Mouse (Mus musculus): ENCODE data around the gene Caly. TPM values are rescaled to one million over a fixed set of nuclear protein-coding genes. Genes with fewer than 3 reads are reported as not detected.

Gene Caly
- total RNA-seq, 1 experiment, result not detected

GRCm38 (mm10) chr7:140120484-140120883 is 38.1 kb upstream of the Caly start:
- Histone ChIP-seq H3K9me3 (ENCODE audit: control insufficient read depth, insufficient read depth, low read depth, low read length) (no peaks in the 10 kb centered on the region), H3K36me3 (ENCODE audit: control insufficient read depth, insufficient read depth, low read length, poor library complexity, severe bottlenecking) (no peaks in the 10 kb centered on the region), H3K4me3 (ENCODE audit: insufficient read depth in 1 of 2, low read depth in 1 of 2, low read length in 2 of 2, poor library complexity in 1 of 2, severe bottlenecking in 1 of 2) (no peak overlapping the region), H3K9ac (ENCODE audit: insufficient read depth, low read depth, low read length, poor library complexity, severe bottlenecking) (no peak overlapping the region), H3K27ac (ENCODE audit: insufficient read depth, low read depth, low read length, poor library complexity, severe bottlenecking) (no peak overlapping the region), H3K4me1 (ENCODE audit: control insufficient read depth in 2 of 2, insufficient read depth in 2 of 2, low read length in 2 of 2, poor library complexity in 1 of 2) (peaks cover 1 to 14% of the 10 kb centered on the region in 2 experiments; a peak in 1 of 4 replicates)
- TF ChIP-seq HCFC1 (IDR thresholded peaks at IDR 0.05; ENCODE audit: borderline replicate concordance, insufficient read depth, low read length) (no peak), ZC3H11A (IDR thresholded peaks at IDR 0.05; ENCODE audit: borderline replicate concordance, low read depth, low read length) (no peak), MAFK (IDR thresholded peaks at IDR 0.05; ENCODE audit: insufficient read depth, low read depth, low read length) (no peak), ZNF384 (IDR thresholded peaks at IDR 0.05; ENCODE audit: low read depth, low read length) (no peak), CHD2 (IDR thresholded peaks at IDR 0.05; ENCODE audit: low read depth, low read length) (no peak)
- DNase-seq (ENCODE audit: low read depth, low spot score), result no peak
- in situ Hi-C loops (cut with MboI; ENCODE audit: low sequenced_read_pairs in 2 of 2, unreplicated experiment in 2 of 2), result no loop called here

- Histone ChIP-seq H3K9ac (ENCODE audit: insufficient read depth, low read depth, low read length, poor library complexity, severe bottlenecking) (peak within 1 kb of the TSS; percentile 92), H3K4me1 (ENCODE audit: control insufficient read depth in 2 of 2, insufficient read depth in 2 of 2, low read length in 2 of 2, poor library complexity in 1 of 2) (0 out of 4 replicates have a peak, but pooled peaks cover 1 to 4% of the 10 kb centered on the region in 2 experiments), H3K9me3 (ENCODE audit: control insufficient read depth, insufficient read depth, low read depth, low read length) (no peaks in the 10 kb centered on the region), H3K4me3 (ENCODE audit: insufficient read depth in 1 of 2, low read depth in 1 of 2, low read length in 2 of 2, poor library complexity in 1 of 2, severe bottlenecking in 1 of 2) (peak within 1 kb of the TSS; percentile 90 to 98), H3K36me3 (ENCODE audit: control insufficient read depth, insufficient read depth, low read length, poor library complexity, severe bottlenecking) (peaks cover 10% of the 10 kb centered on the region; the same call in 1 of the 2 replicates), H3K27ac (ENCODE audit: insufficient read depth, low read depth, low read length, poor library complexity, severe bottlenecking) (peak within 1 kb of the TSS; percentile 71; the same call in 1 of the 2 replicates)
- peak; percentile 83 for DNase-seq (ENCODE audit: low read depth, low spot score)
- TF ChIP-seq MAFK (IDR thresholded peaks at IDR 0.05; ENCODE audit: insufficient read depth, low read depth, low read length) (0 out of 2 replicates have a peak, but pooled peaks have one; percentile 20), CHD2 (IDR thresholded peaks at IDR 0.05; ENCODE audit: low read depth, low read length) (no peak)
- in situ Hi-C loops (cut with MboI; ENCODE audit: low sequenced_read_pairs in 2 of 2, unreplicated experiment in 2 of 2), result no loop called here
Observed at GRCm38 (mm10) chr7:140116329-140117054, 34.1 kb upstream of the Caly start, which contains the start of gene Echs1. Echs1 (minus strand) TSS chr7:140116476.

GRCm38 (mm10) chr7:140115583-140116328 is 33.4 kb upstream of the Caly start, which contains the start of gene Paox:
Paox (plus strand) TSS chr7:140115799.
- peaks cover 14% of the 10 kb centered on the region; the same call in 1 of the 2 replicates for H3K36me3 ChIP-seq (ENCODE audit: control insufficient read depth, insufficient read depth, low read length, poor library complexity, severe bottlenecking)
- peak within 1 kb of the TSS; percentile 90 to 98 for H3K4me3 ChIP-seq (ENCODE audit: insufficient read depth in 1 of 2, low read depth in 1 of 2, low read length in 2 of 2, poor library complexity in 1 of 2, severe bottlenecking in 1 of 2)
- H3K27ac ChIP-seq (ENCODE audit: insufficient read depth, low read depth, low read length, poor library complexity, severe bottlenecking), result peak within 1 kb of the TSS; percentile 71; the same call in 1 of the 2 replicates
- in situ Hi-C loops (cut with MboI; ENCODE audit: low sequenced_read_pairs in 2 of 2, unreplicated experiment in 2 of 2), result no loop called here
- H3K4me1 ChIP-seq (ENCODE audit: control insufficient read depth in 2 of 2, insufficient read depth in 2 of 2, low read length in 2 of 2, poor library complexity in 1 of 2), result 0 out of 4 replicates have a peak, but pooled peaks cover 1 to 2% of the 10 kb centered on the region in 2 experiments
- H3K9ac ChIP-seq (ENCODE audit: insufficient read depth, low read depth, low read length, poor library complexity, severe bottlenecking), result peak within 1 kb of the TSS; percentile 92
- no peaks in the 10 kb centered on the region for H3K9me3 ChIP-seq (ENCODE audit: control insufficient read depth, insufficient read depth, low read depth, low read length)
- peak; percentile 69 for DNase-seq (ENCODE audit: low read depth, low spot score)
- TF ChIP-seq ZNF384 (IDR thresholded peaks at IDR 0.05; ENCODE audit: low read depth, low read length) (no peak), MAFK (IDR thresholded peaks at IDR 0.05; ENCODE audit: insufficient read depth, low read depth, low read length) (no peak), HCFC1 (IDR thresholded peaks at IDR 0.05; ENCODE audit: borderline replicate concordance, insufficient read depth, low read length) (no peak), ZC3H11A (IDR thresholded peaks at IDR 0.05; ENCODE audit: borderline replicate concordance, low read depth, low read length) (no peak)

DNA sequence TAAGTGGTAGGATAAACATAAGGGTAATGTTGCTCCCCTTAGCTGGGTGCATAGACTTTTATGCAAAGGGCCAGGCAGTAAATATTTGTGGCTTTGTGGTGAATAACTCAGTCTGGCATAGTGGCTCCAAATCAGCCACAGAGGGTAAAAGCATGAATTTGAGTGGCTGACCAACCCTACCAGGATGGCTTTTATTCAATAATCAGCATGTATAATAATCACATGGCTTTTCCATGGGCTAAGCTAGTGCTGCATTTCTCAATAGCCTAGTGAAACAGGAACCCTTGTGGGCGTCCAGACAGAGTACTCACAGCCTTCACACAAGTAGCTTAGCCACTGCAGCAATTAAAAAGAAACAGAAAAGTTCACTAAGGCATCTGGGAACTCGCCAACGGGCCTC is 29.6 kb upstream of the Caly start:
- H3K4me1 ChIP-seq (ENCODE audit: control insufficient read depth in 2 of 2, insufficient read depth in 2 of 2, low read length in 2 of 2, poor library complexity in 1 of 2), result 0 out of 4 replicates have a peak, but pooled peaks cover 0 to 2% of the 10 kb centered on the region in 2 experiments
- H3K27ac ChIP-seq (ENCODE audit: insufficient read depth, low read depth, low read length, poor library complexity, severe bottlenecking), result no peak overlapping the region
- peaks cover 33% of the 10 kb centered on the region for H3K36me3 ChIP-seq (ENCODE audit: control insufficient read depth, insufficient read depth, low read length, poor library complexity, severe bottlenecking)
- H3K4me3 ChIP-seq (ENCODE audit: insufficient read depth in 1 of 2, low read depth in 1 of 2, low read length in 2 of 2, poor library complexity in 1 of 2, severe bottlenecking in 1 of 2), result no peak overlapping the region
- no peak overlapping the region for H3K9ac ChIP-seq (ENCODE audit: insufficient read depth, low read depth, low read length, poor library complexity, severe bottlenecking)
- H3K9me3 ChIP-seq (ENCODE audit: control insufficient read depth, insufficient read depth, low read depth, low read length), result no peaks in the 10 kb centered on the region
- no peak for TF ChIP-seq ZC3H11A (IDR thresholded peaks at IDR 0.05; ENCODE audit: borderline replicate concordance, low read depth, low read length)
- TF ChIP-seq CHD2 (IDR thresholded peaks at IDR 0.05; ENCODE audit: low read depth, low read length), result no peak
- no peak for TF ChIP-seq MAFK (IDR thresholded peaks at IDR 0.05; ENCODE audit: insufficient read depth, low read depth, low read length)
- TF ChIP-seq ZNF384 (IDR thresholded peaks at IDR 0.05; ENCODE audit: low read depth, low read length), result no peak
- TF ChIP-seq HCFC1 (IDR thresholded peaks at IDR 0.05; ENCODE audit: borderline replicate concordance, insufficient read depth, low read length), result no peak
- in situ Hi-C loops (cut with MboI; ENCODE audit: low sequenced_read_pairs in 2 of 2, unreplicated experiment in 2 of 2), result no loop called here
- DNase-seq (ENCODE audit: low read depth, low spot score), result no peak

Data from ES-E14 (cell line).